Mouse (Mus musculus) gastrocnemius, adult 2 months (tissue): ENCODE measurements around the gene Il20ra. TPM values are rescaled to one million over a fixed set of nuclear protein-coding genes. Genes with fewer than 3 reads are reported as not detected.
A peak's percentile ranks its signal among the peaks of the same experiment; 100 is the strongest.
"Not testable (repeated sequence)": the region's sequence is repeated elsewhere in the genome, so short reads cannot be mapped to it uniquely, and the experiment has no call there.

Experiments
- DNase-seq: peaks from one replicate; pipeline ENCODE4 v3.0.0; 2022
- H3K27ac ChIP-seq: fragments of 200-600 bp; 2 replicates; pipeline ENCODE4 v1.8.1; 2022; ENCODE audit warnings: mild to moderate bottlenecking
- H3K4me3 ChIP-seq: fragments of 200-600 bp; 2 replicates; pipeline ENCODE4 v1.8.1; 2022; ENCODE audit warnings: mild to moderate bottlenecking, moderate library complexity
- CTCF ChIP-seq: fragments of 200-600 bp; IDR thresholded peaks from 2 replicates; pipeline ENCODE4 v1.8.1; 2022; ENCODE audit warnings: antibody characterized with exemption, mild to moderate bottlenecking, moderate library complexity
- intact Hi-C: fragments of 180-260 bp; cut with DNase I; formaldehyde crosslinking; loops from one replicate; pipeline ENCODE4 v1.15.1; 2025
- total RNA-seq, 2 experiments: library from RNA; stranded (reverse); gene quantifications; 2 replicates each; pipeline ENCODE4 v1.2.3; 2021

Gene Il20ra
- total RNA-seq, 2 experiments from 2014 or later = not detected

- DNase-seq = peak; percentile 50
- no peak overlapping the region for H3K27ac ChIP-seq
- no peak overlapping the region for H3K4me3 ChIP-seq
- intact Hi-C loops = loop anchor here (2.0 kb wide), 1 partner anchor 416 kb away; no protein-coding TSS in a partner anchor
- peak; percentile 74 for TF ChIP-seq CTCF
Observed at GRCm38 (mm10) chr10:19708277-19709070, 3.9 kb upstream of the Il20ra start.

- intact Hi-C loops = loop anchor here (5.0 kb wide), 1 partner anchor 181 kb away; no protein-coding TSS in a partner anchor
- no peak for TF ChIP-seq CTCF
- H3K4me3 ChIP-seq = no peak overlapping the region
- no peak for DNase-seq
- no peak overlapping the region for H3K27ac ChIP-seq
Observed at GRCm38 (mm10) chr10:19711020-19711419, 1.4 kb upstream of the Il20ra start.

DNA sequence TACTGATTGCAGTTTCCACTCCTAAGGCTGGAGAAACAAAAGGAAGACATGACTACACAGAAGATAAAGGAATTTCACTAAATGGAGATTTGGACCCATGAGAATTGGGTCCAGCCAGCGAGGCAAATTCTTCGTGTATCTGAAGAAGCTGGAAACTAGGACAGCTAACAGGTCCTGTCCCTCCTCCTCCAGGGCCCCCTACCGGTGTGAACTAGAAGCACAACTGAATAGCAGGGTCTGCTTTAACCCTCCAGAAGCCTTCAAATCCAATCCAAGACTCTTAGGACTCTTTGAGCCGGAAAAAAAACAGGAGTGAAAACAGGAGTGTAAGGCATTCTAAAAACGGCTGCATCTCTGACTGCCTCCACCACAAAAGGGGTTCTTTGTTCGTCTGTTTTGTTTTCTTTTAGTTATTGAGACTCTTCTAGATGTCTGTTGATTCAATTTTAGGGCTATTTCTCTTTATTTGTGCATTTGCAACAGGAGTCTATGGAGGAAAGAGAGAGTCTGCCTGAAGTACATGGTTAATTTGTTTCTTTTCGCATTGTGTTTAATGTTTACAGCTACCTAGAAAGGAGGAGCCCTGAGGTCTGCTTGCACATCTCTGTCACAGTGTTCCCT is 709 bp upstream of the Il20ra start:
- peak; percentile 46 for TF ChIP-seq CTCF
- no peak overlapping the region for H3K4me3 ChIP-seq
- peak; percentile 24 for DNase-seq

DNA sequence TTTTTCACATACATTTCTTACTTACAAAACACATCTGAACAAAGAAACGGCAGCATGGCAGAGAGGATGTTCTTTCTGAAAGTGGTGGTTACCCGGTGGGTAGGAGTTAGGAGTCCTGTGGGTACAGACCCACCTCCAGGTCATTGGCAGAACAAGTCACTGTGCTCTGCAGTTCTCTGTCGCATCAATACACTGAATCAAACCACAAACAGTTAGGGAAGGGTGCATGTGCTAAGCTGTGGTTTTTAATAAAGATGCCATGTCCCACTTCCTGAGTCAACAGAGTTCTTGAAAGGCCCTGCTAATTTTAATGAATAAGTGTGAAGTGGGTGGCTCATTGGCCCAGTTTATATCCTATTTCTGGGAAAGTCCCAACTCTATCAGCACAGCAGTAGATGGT is 6.3 kb downstream of the Il20ra start:
- no peak overlapping the region for H3K27ac ChIP-seq

More for the DNA sequence above, 709 bp upstream of the Il20ra start:
- no peak overlapping the region for H3K27ac ChIP-seq
- intact Hi-C loops = loop anchor here (5.0 kb wide), 1 partner anchor 181 kb away; no protein-coding TSS in a partner anchor

DNA sequence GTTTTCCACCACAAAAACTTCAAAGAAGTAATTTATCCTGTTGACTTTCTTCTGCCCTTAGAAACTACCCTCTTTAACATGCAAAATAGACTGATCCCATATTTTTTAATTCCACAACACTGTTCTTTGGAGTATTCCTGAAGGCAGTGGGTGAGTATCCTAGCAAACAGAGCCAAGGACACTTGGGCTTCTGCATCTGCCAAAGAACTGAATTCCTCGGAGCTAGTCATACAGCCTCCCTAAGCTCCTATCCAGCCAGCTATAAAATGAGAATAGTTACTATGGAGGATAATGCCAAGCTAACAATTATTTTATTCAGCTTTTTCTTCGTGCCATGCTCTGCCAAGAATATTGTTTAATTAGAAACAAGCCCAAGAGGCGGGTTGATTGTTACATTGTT is 9.9 kb downstream of the Il20ra start:
- TF ChIP-seq CTCF = no peak
- no peak overlapping the region for H3K4me3 ChIP-seq
- DNase-seq = no peak
- H3K27ac ChIP-seq = no peak overlapping the region
- intact Hi-C loops = no loop called here

More for the DNA sequence above, 6.3 kb downstream of the Il20ra start:
- no peak overlapping the region for H3K4me3 ChIP-seq
- intact Hi-C loops = no loop called here
- TF ChIP-seq CTCF = no peak
- no peak for DNase-seq

DNA sequence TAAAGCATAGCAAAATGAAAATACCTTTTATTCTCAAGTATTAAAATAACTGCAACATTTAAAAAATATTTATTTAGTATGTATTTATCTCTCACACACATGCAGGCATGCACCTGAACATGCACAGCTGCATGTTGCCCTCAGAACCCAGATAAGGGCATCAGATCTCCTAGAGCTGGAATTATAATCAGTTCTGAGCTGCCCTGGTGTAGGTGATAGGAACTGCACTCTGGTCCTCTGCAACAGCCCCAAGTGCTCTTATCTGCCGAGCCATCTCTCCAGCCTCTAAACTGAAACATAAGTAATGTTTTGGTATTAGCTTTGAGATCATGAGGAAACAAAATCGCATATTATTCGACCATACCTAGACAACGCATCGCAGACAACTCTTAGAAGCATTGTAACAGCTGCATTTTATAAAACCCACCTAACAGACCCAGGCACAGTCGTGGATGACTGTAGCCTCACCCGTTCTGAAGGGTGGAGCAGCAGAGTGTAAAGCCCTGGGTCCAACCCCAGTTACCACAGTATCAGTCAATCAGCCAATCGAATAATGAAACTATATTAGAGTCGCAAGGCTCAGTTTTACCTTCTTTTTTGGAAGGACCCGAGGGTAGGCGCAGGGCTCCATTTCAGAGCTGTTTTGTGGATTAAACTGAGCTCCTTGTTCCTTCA is 11.9 kb downstream of the Il20ra start:
- DNase-seq = no peak
- Histone ChIP-seq H3K27ac (no peak overlapping the region), H3K4me3 (no peak overlapping the region)
- TF ChIP-seq CTCF = no peak
- intact Hi-C loops = no loop called here

DNA sequence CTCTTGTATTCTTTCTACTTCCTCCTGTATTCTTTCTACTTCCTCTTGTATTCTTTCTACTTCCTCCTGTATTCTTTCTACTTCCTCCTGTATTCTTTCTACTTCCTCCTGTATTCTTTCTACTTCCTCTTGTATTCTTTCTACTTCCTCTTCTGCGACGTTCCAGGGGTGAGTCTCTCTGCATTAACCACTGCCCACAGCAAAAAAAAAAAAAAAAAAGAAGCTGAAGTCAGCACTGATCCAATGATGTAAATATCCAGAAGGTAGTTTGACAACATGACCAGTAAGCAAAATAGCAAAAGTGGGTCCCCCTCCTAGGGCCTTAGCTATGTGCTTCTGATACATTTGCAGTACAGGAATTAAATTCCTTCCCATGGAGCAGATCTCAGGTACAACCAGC is 26.1 kb downstream of the Il20ra start:
- intact Hi-C loops, H3K27ac ChIP-seq, H3K4me3 ChIP-seq, DNase-seq: not testable (repeated sequence)

- no peak overlapping the region for H3K27ac ChIP-seq
- DNase-seq = no peak
- intact Hi-C loops = no loop called here
- H3K4me3 ChIP-seq = no peak overlapping the region
- TF ChIP-seq CTCF = peak; percentile 9; the same call in 1 of the 2 replicates
Observed at GRCm38 (mm10) chr10:19745662-19746061, 33.3 kb downstream of the Il20ra start.

GRCm38 (mm10) chr10:19746156-19746555 is 33.8 kb downstream of the Il20ra start:
- TF ChIP-seq CTCF = no peak
- no peak overlapping the region for H3K27ac ChIP-seq
- no peak overlapping the region for H3K4me3 ChIP-seq
- intact Hi-C loops = no loop called here
- DNase-seq = no peak

DNA sequence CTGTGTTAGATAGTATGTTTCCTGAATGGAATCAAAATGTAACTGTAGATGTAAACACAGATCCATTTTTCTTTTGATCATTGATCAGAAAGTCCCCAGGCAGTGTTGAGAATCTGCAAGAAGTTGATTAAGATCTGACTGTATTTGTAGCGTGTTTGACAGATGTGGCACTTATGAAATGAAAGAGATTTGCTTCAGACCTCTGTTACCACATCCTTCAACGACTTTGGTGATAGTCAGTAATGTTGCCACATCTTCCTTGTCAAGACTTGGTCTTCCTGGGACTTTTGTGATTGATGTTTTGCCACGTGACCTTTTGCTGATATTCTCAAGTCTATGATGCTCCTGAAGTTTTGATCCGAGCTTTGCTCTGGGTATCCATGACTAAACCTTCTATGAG is 35.3 kb downstream of the Il20ra start:
- no peak for DNase-seq
- Histone ChIP-seq H3K27ac (no peak overlapping the region), H3K4me3 (no peak overlapping the region)
- intact Hi-C loops = no loop called here
- TF ChIP-seq CTCF = no peak

DNA sequence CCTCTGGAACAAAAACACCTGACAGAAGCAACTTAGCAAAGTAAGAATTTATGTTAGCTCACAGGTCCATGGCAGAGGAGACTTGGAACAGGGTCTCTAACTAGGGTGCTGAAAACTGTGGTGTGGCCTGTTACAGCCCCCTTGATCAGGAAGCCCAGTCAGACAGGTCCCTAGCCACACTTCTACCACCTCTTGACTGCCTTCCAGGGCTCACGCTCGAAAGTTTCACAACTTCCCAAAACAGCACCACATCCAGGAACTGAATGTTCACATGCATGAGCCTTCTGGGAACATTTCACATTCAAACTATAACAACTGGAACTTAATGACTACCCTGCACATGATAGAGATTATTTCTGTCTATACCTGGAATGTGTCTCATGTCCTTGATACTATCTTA is 53.1 kb downstream of the Il20ra start:
- TF ChIP-seq CTCF = no peak
- intact Hi-C loops = no loop called here
- no peak for DNase-seq
- Histone ChIP-seq H3K27ac (no peak overlapping the region), H3K4me3 (no peak overlapping the region)

- no peak for DNase-seq
- H3K4me3 ChIP-seq = no peak overlapping the region
- no peak for TF ChIP-seq CTCF
- intact Hi-C loops = no loop called here
- H3K27ac ChIP-seq = no peak overlapping the region
Observed at GRCm38 (mm10) chr10:19779092-19779491, 66.7 kb downstream of the Il20ra start.

DNA sequence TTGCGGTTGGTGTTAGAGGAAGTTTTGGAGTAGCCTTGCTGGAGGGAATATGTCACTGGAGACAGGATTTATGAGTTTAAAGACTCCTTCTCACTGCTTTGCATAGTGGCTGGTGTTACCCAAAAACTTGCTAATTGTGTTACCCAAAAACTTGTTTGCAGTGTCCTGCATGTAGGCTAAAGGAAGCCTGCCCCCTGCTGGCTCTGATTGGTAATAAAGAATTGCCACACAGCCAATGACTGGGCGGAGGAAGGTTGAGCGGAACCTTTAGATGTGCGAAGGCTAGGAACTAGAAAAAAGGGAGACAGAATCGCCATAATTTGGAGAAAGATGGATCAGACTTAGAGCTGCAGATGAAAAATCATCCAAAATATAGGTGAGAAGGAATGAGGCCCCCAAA is 69.0 kb downstream of the Il20ra start:
- TF ChIP-seq CTCF = peak; percentile 54
- peak; percentile 27 for DNase-seq
- Histone ChIP-seq H3K4me3 (no peak overlapping the region), H3K27ac (no peak overlapping the region)
- intact Hi-C loops = no loop called here
